Mouse (Mus musculus) thymus, adult 2 months (tissue): ENCODE results near the gene Btf3. TPM values are rescaled to one million over a fixed set of nuclear protein-coding genes. Genes with fewer than 3 reads are reported as not detected.

Experiments used
- DNase-seq: peaks from one replicate; pipeline ENCODE4 v3.0.0; 2021
- H3K27ac ChIP-seq: fragments of 200-500 bp; 2 replicates; pipeline ENCODE4 v1.5.1; 2012; ENCODE audit warnings: low read length, control low read depth; ENCODE audit not compliant: control insufficient read depth, insufficient read depth
- H3K27me3 ChIP-seq: fragments of 200-500 bp; 2 replicates; pipeline ENCODE4 v1.6.1; 2012; ENCODE audit warnings: mild to moderate bottlenecking, low read length, moderate library complexity, mixed read lengths; ENCODE audit not compliant: control insufficient read depth, insufficient read depth
- H3K36me3 ChIP-seq: fragments of 200-500 bp; 2 replicates; pipeline ENCODE4 v1.6.1; 2012; ENCODE audit warnings: mild to moderate bottlenecking, low read length, moderate library complexity; ENCODE audit not compliant: control insufficient read depth, insufficient read depth
- H3K4me1 ChIP-seq: fragments of 200-500 bp; replicated peaks from 2 replicates; pipeline ENCODE4 v1.6.1; 2012; ENCODE audit warnings: low read length; ENCODE audit not compliant: control insufficient read depth, insufficient read depth
- H3K4me3 ChIP-seq: fragments of 200-500 bp; 2 replicates; pipeline ENCODE4 v1.5.1; 2012; ENCODE audit warnings: mild to moderate bottlenecking, low read length, control low read depth, moderate library complexity; ENCODE audit not compliant: control insufficient read depth, insufficient read depth
- CTCF ChIP-seq: fragments of 200-500 bp; IDR thresholded peaks from 2 replicates; pipeline ENCODE4 v1.5.1; 2012; ENCODE audit warnings: mild to moderate bottlenecking, control low read depth, low read length, moderate library complexity, borderline replicate concordance; ENCODE audit not compliant: control insufficient read depth, poor library complexity, insufficient read depth; ENCODE audit errors: extremely low read depth
- POLR2A ChIP-seq: fragments of 200-500 bp; IDR thresholded peaks from 2 replicates; pipeline ENCODE4 v1.6.1; 2012; ENCODE audit warnings: mild to moderate bottlenecking, low read length, control low read depth, moderate library complexity; ENCODE audit not compliant: control insufficient read depth, poor library complexity, insufficient read depth; ENCODE audit errors: extremely low read depth
- WGBS: fragments of 180-500 bp; shearing (Covaris S2); methylation state at CpG from one replicate; pipeline ENCODE4 v1.1.7; 2018; 5-methylcytosine and 5-hydroxymethylcytosine counted together
- polyA plus RNA-seq: library from polyadenylated mRNA; depleted of rRNA; stranded (reverse); fragments of >200 nt; gene quantifications from 2 replicates; pipeline ENCODE4 v1.2.3, GENCODE M21; 2012

Gene Btf3
- polyA plus RNA-seq, 1 experiment, result 200 TPM

GRCm38 (mm10) chr13:98290719-98291118 is 26.1 kb downstream of the Btf3 start:
- TF ChIP-seq POLR2A, result no peak
- TF ChIP-seq CTCF, result no peak
- no peak overlapping the region for H3K27ac ChIP-seq
- 66% methylated on average over 2 of the region's 2 CpGs for WGBS
- no peaks in the 10 kb centered on the region for H3K27me3 ChIP-seq
- H3K4me3 ChIP-seq, result no peak overlapping the region
- DNase-seq, result no peak
- no peaks in the 10 kb centered on the region for H3K36me3 ChIP-seq
- no peaks in the 10 kb centered on the region for H3K4me1 ChIP-seq

DNA sequence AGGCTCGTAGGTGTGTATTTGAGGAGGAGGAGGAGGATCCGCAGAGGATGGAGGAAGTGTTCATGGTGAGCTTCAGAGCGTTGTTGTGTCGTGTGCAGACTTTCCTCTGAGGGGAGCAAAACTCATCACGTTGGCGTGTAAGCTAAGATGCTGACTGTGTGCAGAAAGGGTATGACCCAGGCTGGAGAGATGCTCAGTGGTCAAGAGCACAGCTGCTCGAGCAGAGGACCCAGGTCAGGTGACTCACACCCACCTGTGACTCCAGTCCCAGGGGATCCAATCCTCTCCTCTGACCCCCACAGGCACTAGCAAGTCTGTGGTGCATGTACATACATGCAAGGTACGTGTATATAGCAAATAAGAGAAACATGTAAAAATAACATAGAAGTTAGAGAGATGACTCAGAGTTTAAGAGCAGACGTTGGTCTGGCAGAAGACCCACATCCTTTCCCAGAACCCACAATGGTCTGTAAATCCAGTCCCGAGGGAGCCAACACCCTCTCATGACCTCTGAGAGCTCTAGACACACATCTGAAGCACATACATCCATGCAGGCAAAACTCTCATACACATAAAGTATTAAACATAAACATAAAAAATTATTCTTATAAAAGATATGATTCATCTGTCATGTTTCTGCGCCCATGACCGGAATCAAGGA is 35.7 kb downstream of the Btf3 start:
- Histone ChIP-seq H3K4me1 (no peaks in the 10 kb centered on the region), H3K36me3 (no peaks in the 10 kb centered on the region), H3K27me3 (no peaks in the 10 kb centered on the region), H3K4me3 (no peak overlapping the region), H3K27ac (no peak overlapping the region)
- WGBS, result 66% methylated on average over 12 of the region's 12 CpGs
- DNase-seq, result no peak
- TF ChIP-seq CTCF, result no peak
- TF ChIP-seq POLR2A, result no peak

GRCm38 (mm10) chr13:98279686-98280085 is 37.1 kb downstream of the Btf3 start, which contains the start of gene Gm21976:
Gm21976 (plus strand) TSS chr13:98279887.
- DNase-seq, result no peak
- peaks cover 4% of the 10 kb centered on the region; the same call in 1 of the 2 replicates for H3K36me3 ChIP-seq
- no peak within 1 kb of the TSS for H3K27ac ChIP-seq
- H3K27me3 ChIP-seq, result no peaks in the 10 kb centered on the region
- H3K4me3 ChIP-seq, result no peak within 1 kb of the TSS
- TF ChIP-seq POLR2A (no peak), CTCF (no peak)
- no peaks in the 10 kb centered on the region for H3K4me1 ChIP-seq
- WGBS, result 93% methylated on average over 5 of the region's 5 CpGs

DNA sequence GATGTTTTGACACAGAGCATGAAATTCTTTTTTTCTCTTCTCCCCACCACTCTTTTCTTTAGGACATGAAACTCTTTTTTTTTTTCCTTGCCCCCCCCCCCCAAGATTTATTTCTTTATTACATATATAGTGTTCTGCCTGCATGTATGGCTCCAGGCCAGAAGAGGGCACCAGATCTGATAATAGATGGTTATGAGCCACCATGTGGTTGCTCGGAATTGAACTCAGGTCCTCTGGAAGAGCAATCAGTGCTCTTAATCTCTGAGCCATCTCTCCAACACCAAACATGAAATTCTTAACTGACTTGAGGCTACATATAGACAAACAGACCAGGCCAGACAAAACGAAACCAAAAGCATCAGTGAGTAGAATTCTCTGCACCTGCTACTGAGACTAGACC is 39.3 kb downstream of the Btf3 start:
- no peak overlapping the region for H3K27ac ChIP-seq
- no peaks in the 10 kb centered on the region for H3K27me3 ChIP-seq
- no peak for DNase-seq
- no peaks in the 10 kb centered on the region for H3K4me1 ChIP-seq
- H3K4me3 ChIP-seq, result no peak overlapping the region
- 88% methylated on average over 2 of the region's 2 CpGs for WGBS
- TF ChIP-seq POLR2A (no peak), CTCF (no peak)
- H3K36me3 ChIP-seq, result peaks cover 16% of the 10 kb centered on the region; the same call in 1 of the 2 replicates

GRCm38 (mm10) chr13:98276253-98276652 is 40.6 kb downstream of the Btf3 start:
- WGBS, result 92% methylated on average over 7 of the region's 7 CpGs
- Histone ChIP-seq H3K27ac (no peak overlapping the region), H3K4me3 (no peak overlapping the region), H3K4me1 (no peaks in the 10 kb centered on the region), H3K27me3 (no peaks in the 10 kb centered on the region), H3K36me3 (peaks cover 20% of the 10 kb centered on the region)
- TF ChIP-seq POLR2A, result no peak
- no peak for TF ChIP-seq CTCF
- DNase-seq, result no peak

DNA sequence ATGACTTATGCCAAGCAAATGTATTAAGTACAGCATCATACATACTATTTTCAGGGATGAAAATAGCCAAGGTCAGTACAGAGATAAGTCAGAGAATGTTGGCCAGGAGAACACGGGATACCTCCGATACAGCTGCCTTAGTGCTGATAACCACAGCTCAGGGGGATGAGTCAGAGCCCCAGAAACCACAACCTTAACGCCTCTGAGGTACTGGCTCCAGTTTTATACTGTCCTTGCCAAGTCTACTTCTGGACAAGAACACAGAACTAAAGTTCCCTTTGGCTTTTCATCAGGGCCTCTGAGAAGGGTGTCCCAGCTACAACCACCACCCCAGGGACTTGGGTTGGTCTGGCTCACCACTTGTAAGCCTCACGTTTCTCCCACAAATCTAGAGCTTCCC is 41.2 kb downstream of the Btf3 start:
- no peak for TF ChIP-seq CTCF
- TF ChIP-seq POLR2A, result no peak
- no peak for DNase-seq
- no peaks in the 10 kb centered on the region for H3K27me3 ChIP-seq
- no peaks in the 10 kb centered on the region for H3K4me1 ChIP-seq
- no peak overlapping the region for H3K27ac ChIP-seq
- WGBS, result 52% methylated on average over 4 of the region's 4 CpGs
- H3K36me3 ChIP-seq, result peaks cover 26% of the 10 kb centered on the region
- H3K4me3 ChIP-seq, result no peak overlapping the region
